Mouse (Mus musculus): ENCODE measurements around the gene Pmf1. TPM values are rescaled to one million over a fixed set of nuclear protein-coding genes. Genes with fewer than 3 reads are reported as not detected.

The Pmf1 gene
- polyA plus RNA-seq, 1 experiment from 2014 or later: 62.5 TPM

GRCm38 (mm10) chr3:88352907-88353306, 57.2 kb downstream of the Pmf1 start:
- Histone ChIP-seq H3K36me3 (ENCODE audit: control insufficient read depth, insufficient read depth) (peaks cover 100% of the 10 kb centered on the region), H3K27ac (ENCODE audit: low read depth, low read length) (no peak overlapping the region), H3K4me3 (ENCODE audit: low read depth, low read length) (no peak overlapping the region), H3K9ac (ENCODE audit: low read depth, low read length) (no peak overlapping the region), H3K4me1 (replicated peaks; ENCODE audit: control insufficient read depth, insufficient read depth, low read length) (no peaks in the 10 kb centered on the region), H3K4me2 (replicated peaks; ENCODE audit: low read depth) (no peak overlapping the region), H3K27me3 (replicated peaks; ENCODE audit: control insufficient read depth, insufficient read depth, low read length) (no peaks in the 10 kb centered on the region), H3K9me3 (ENCODE audit: control insufficient read depth) (no peaks in the 10 kb centered on the region)
- no peak for TF ChIP-seq CTCF (IDR thresholded peaks at IDR 0.05; ENCODE audit: low read depth)
- 80% methylated on average over 9 of the region's 9 CpGs for WGBS
- no peak for ATAC-seq

GRCm38 (mm10) chr3:88350732-88351131, 59.4 kb downstream of the Pmf1 start:
- no peaks in the 10 kb centered on the region for H3K27me3 ChIP-seq (replicated peaks; ENCODE audit: control insufficient read depth, insufficient read depth, low read length)
- H3K4me1 ChIP-seq (replicated peaks; ENCODE audit: control insufficient read depth, insufficient read depth, low read length): no peaks in the 10 kb centered on the region
- no peak overlapping the region for H3K27ac ChIP-seq (ENCODE audit: low read depth, low read length)
- no peak overlapping the region for H3K9ac ChIP-seq (ENCODE audit: low read depth, low read length)
- ATAC-seq: no peak
- no peak for TF ChIP-seq CTCF (IDR thresholded peaks at IDR 0.05; ENCODE audit: low read depth)
- 91% methylated on average over 13 of the region's 13 CpGs for WGBS
- H3K4me2 ChIP-seq (replicated peaks; ENCODE audit: low read depth): no peak overlapping the region
- H3K4me3 ChIP-seq (ENCODE audit: low read depth, low read length): no peak overlapping the region
- no peaks in the 10 kb centered on the region for H3K9me3 ChIP-seq (ENCODE audit: control insufficient read depth)
- peaks cover 99% of the 10 kb centered on the region for H3K36me3 ChIP-seq (ENCODE audit: control insufficient read depth, insufficient read depth)

Small RNA genes within 50 kb of the gene (microRNA-seq; reads per million reads assigned to microRNA genes)
- gene Mir7011: not detected

Other genes with a start within 250 kb of the Pmf1 start
- gene Rhbg, start 155.6 kb downstream of the Pmf1 start, polyA plus RNA-seq (2015; fragmentation: Nextera tagmentation; extraction: Ambion mirVana): 0.60 and 0.65 TPM in 2 replicates
- 0.13 and 0.18 TPM in 2 replicates for gene Gm38392, start 123.1 kb downstream of the Pmf1 start, polyA plus RNA-seq (2015; fragmentation: Nextera tagmentation; extraction: Ambion mirVana)
- 6.1 and 7.2 TPM in 2 replicates for gene Tsacc, start 113.3 kb downstream of the Pmf1 start, polyA plus RNA-seq (2015; fragmentation: Nextera tagmentation; extraction: Ambion mirVana)
- 170 and 175 TPM in 2 replicates for gene Cct3, start 113.2 kb downstream of the Pmf1 start, polyA plus RNA-seq (2015; fragmentation: Nextera tagmentation; extraction: Ambion mirVana)
- gene Glmp, start 85.3 kb downstream of the Pmf1 start, polyA plus RNA-seq (2015; fragmentation: Nextera tagmentation; extraction: Ambion mirVana): 589 and 649 TPM in 2 replicates
- gene Tmem79, start 74.2 kb downstream of the Pmf1 start, polyA plus RNA-seq (2015; fragmentation: Nextera tagmentation; extraction: Ambion mirVana): 13.5 and 14.0 TPM in 2 replicates
- 12.6 and 13.7 TPM in 2 replicates for gene Smg5, start 74.1 kb downstream of the Pmf1 start, polyA plus RNA-seq (2015; fragmentation: Nextera tagmentation; extraction: Ambion mirVana)
- 2.3 and 3.3 TPM in 2 replicates for gene Paqr6, start 45.7 kb downstream of the Pmf1 start, polyA plus RNA-seq (2015; fragmentation: Nextera tagmentation; extraction: Ambion mirVana)
- gene Bglap3, start 37.6 kb downstream of the Pmf1 start, polyA plus RNA-seq (2015; fragmentation: Nextera tagmentation; extraction: Ambion mirVana): 72.5 and 81.0 TPM in 2 replicates
- not detected in 2 replicates for gene Bglap2, start 31.6 kb downstream of the Pmf1 start, polyA plus RNA-seq (2015; fragmentation: Nextera tagmentation; extraction: Ambion mirVana)
- not detected in 2 replicates for gene Bglap, start 25.9 kb downstream of the Pmf1 start, polyA plus RNA-seq (2015; fragmentation: Nextera tagmentation; extraction: Ambion mirVana)
- 30.4 and 31.7 TPM in 2 replicates for gene Slc25a44, start 14.8 kb upstream of the Pmf1 start, polyA plus RNA-seq (2015; fragmentation: Nextera tagmentation; extraction: Ambion mirVana)
- 93.1 and 101 TPM in 2 replicates for gene Sema4a, start 50.9 kb upstream of the Pmf1 start, polyA plus RNA-seq (2015; fragmentation: Nextera tagmentation; extraction: Ambion mirVana)
- 92.5 and 96.5 TPM in 2 replicates for gene Lmna, start 99.6 kb upstream of the Pmf1 start, polyA plus RNA-seq (2015; fragmentation: Nextera tagmentation; extraction: Ambion mirVana)
- gene Mex3a, start 122.1 kb upstream of the Pmf1 start, polyA plus RNA-seq (2015; fragmentation: Nextera tagmentation; extraction: Ambion mirVana): 2.8 TPM in 2 replicates
- 79.5 and 89.2 TPM in 2 replicates for gene Rab25, start 138.0 kb upstream of the Pmf1 start, polyA plus RNA-seq (2015; fragmentation: Nextera tagmentation; extraction: Ambion mirVana)
- 171 and 183 TPM in 2 replicates for gene Lamtor2, start 142.7 kb upstream of the Pmf1 start, polyA plus RNA-seq (2015; fragmentation: Nextera tagmentation; extraction: Ambion mirVana)
- 17.3 and 19.2 TPM in 2 replicates for gene Ubqln4, start 143.4 kb upstream of the Pmf1 start, polyA plus RNA-seq (2015; fragmentation: Nextera tagmentation; extraction: Ambion mirVana)
- 249 and 268 TPM in 2 replicates for gene Ssr2, start 165.5 kb upstream of the Pmf1 start, polyA plus RNA-seq (2015; fragmentation: Nextera tagmentation; extraction: Ambion mirVana)
- 21.6 and 22.1 TPM in 2 replicates for gene Arhgef2, start 195.6 kb upstream of the Pmf1 start, polyA plus RNA-seq (2015; fragmentation: Nextera tagmentation; extraction: Ambion mirVana)
- gene Rxfp4, start 242.8 kb upstream of the Pmf1 start, polyA plus RNA-seq (2015; fragmentation: Nextera tagmentation; extraction: Ambion mirVana): not detected in 2 replicates

Data from intestine, postnatal 0 days (tissue).